Mouse (Mus musculus): ENCODE data around the gene Epha3.

DNA sequence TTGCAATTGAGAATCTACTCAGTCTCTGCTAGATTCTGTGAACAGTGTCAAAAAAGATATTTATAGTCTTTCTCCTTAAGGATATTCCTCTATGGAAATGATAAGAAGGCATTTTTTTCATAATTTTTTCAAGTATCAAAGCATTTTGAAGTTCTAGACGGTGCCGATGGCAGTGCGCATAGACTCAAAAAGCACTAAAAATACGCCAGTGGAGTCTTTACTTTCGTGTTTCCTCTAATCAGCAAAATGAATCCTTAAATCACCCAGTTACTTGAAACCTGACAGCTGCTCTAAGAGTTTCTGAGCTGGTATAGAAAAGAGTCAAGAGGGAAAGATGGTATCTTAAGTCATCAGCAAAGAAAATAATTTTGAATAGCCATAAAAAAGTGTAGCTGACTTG, 96.4 kb downstream of the Epha3 start:
- TF ChIP-seq CTCF (IDR thresholded peaks at IDR 0.05; ENCODE audit: low read depth) (no peak), EP300 (IDR thresholded peaks at IDR 0.05; ENCODE audit: low read depth) (no peak)

Data from liver, embryonic 14.5 days (tissue).